Mouse (Mus musculus) limb, embryonic 14.5 days (tissue): ENCODE measurements around the gene Mcm3ap. TPM values are rescaled to one million over a fixed set of nuclear protein-coding genes. Genes with fewer than 3 reads are reported as not detected.

Source experiments
- ATAC-seq: fragments of 200-750 bp; cut with Nextera tagmentation; 2 replicates; pipeline ENCODE4 v1.8.0; 2017; ENCODE audit warnings: low read depth, moderate number of reproducible peaks, moderate TSS enrichment; ENCODE audit not compliant: low FRiP score
- DNase-seq: peaks from one replicate; pipeline ENCODE4 v3.0.0-alpha.2; 2015; ENCODE audit warnings: low spot score
- H3K27ac ChIP-seq: fragments of 300-500 bp; sonication (generic); replicated peaks from 2 replicates; pipeline ENCODE4 v1.5.1; 2014; ENCODE audit warnings: low read depth, mild to moderate bottlenecking, low read length, moderate library complexity, mixed read lengths
- H3K27me3 ChIP-seq: fragments of 300-500 bp; sonication (generic); 2 replicates; pipeline ENCODE4 v1.6.1; 2014; ENCODE audit warnings: low read length, mixed read lengths; ENCODE audit not compliant: control insufficient read depth, insufficient read depth
- H3K36me3 ChIP-seq: fragments of 300-500 bp; sonication (generic); 2 replicates; pipeline ENCODE4 v1.6.1; 2014; ENCODE audit warnings: mild to moderate bottlenecking, low read length, moderate library complexity, mixed read lengths; ENCODE audit not compliant: control insufficient read depth, insufficient read depth
- H3K4me1 ChIP-seq: fragments of 300-500 bp; sonication (generic); 2 replicates; pipeline ENCODE4 v1.6.1; 2014; ENCODE audit warnings: antibody characterized with exemption, low read length, mixed read lengths; ENCODE audit not compliant: control insufficient read depth, insufficient read depth
- H3K4me2 ChIP-seq: fragments of 300-500 bp; sonication (generic); replicated peaks from 2 replicates; pipeline ENCODE4 v1.6.1; 2014; ENCODE audit warnings: low read depth, mild to moderate bottlenecking, low read length, moderate library complexity; ENCODE audit not compliant: severe bottlenecking
- H3K4me3 ChIP-seq: fragments of 300-500 bp; sonication (generic); replicated peaks from 2 replicates; pipeline ENCODE4 v1.5.1; 2014; ENCODE audit warnings: low read length
- H3K9ac ChIP-seq: fragments of 300-500 bp; sonication (generic); 2 replicates; pipeline ENCODE4 v1.6.1; 2014; ENCODE audit warnings: mild to moderate bottlenecking, low read depth, low read length, moderate library complexity; ENCODE audit not compliant: severe bottlenecking
- H3K9me3 ChIP-seq: fragments of 300-500 bp; sonication (generic); 2 replicates; pipeline ENCODE4 v1.6.1; 2016; ENCODE audit warnings: low read length; ENCODE audit not compliant: control insufficient read depth
- POLR2A ChIP-seq: fragments of 200-500 bp; IDR thresholded peaks from 2 replicates; pipeline ENCODE4 v1.8.0; 2012; ENCODE audit warnings: inconsistent platforms, mild to moderate bottlenecking, moderate library complexity, borderline replicate concordance; ENCODE audit not compliant: insufficient read depth, insufficient read length; ENCODE audit errors: extremely low read depth
- WGBS: fragments of 180-500 bp; shearing (Covaris S2); extraction: QIAGEN DNeasy Blood & Tissue Kit; methylation state at CpG from one replicate; pipeline ENCODE4 v1.1.7; 2014; 5-methylcytosine and 5-hydroxymethylcytosine counted together
- polyA plus RNA-seq, 2 experiments: library from polyadenylated mRNA; depleted of rRNA in 1 of 2; stranded (reverse) in 1 of 2; unstranded in 1 of 2; fragments of >200 nt; fragmentation: Nextera tagmentation in 1 of 2; extraction: Ambion mirVana in 1 of 2; gene quantifications; 2 replicates each; pipeline versions ENCODE4 v1.2.1 to v1.2.3; 2012 to 2014

The Mcm3ap gene
- polyA plus RNA-seq, 2 experiments, result 45.6 to 65.8 TPM

DNA sequence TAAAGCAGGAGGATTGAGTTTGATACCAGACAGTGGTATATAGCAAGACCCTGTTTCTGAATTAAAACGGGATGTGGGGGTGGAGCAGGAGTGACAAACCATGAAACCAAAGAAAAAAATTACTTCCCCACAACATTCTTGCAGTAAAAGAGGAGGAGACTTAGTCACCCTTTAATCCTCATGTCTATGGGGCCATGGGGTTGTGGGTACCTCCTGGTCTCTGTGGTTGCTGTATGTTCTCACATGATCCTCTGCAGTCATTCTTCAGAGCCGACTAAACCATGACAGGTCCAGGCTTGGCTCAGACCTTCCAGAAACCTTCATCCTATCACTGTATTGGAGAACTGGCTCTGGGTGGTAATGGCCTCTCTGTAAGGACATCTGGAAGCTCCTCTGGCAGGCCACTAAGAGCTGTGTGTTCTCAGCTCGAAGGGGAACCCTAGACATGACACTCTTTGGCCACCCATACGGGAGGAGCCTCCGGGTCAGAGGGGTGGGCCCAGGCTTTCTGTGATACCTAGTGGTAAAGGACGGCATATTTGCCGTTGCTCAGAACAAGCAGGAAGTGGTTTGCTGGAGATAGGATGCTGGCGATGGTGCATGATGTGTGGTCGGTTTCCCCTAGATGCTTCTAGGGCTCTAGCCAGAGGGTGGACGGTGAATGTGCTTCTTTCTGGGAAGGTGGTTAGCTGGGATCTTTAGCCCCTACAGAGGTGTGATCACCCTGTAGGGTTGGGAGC lies 74.1 kb downstream of the Mcm3ap start:
- WGBS, result 87% methylated on average over 10 of the region's 10 CpGs
- H3K4me1 ChIP-seq, result no peaks in the 10 kb centered on the region
- no peak for DNase-seq
- H3K27ac ChIP-seq, result no peak overlapping the region
- peaks cover 96% of the 10 kb centered on the region for H3K36me3 ChIP-seq
- no peaks in the 10 kb centered on the region for H3K9me3 ChIP-seq
- TF ChIP-seq POLR2A, result no peak
- H3K4me2 ChIP-seq, result no peak overlapping the region
- H3K27me3 ChIP-seq, result no peaks in the 10 kb centered on the region
- no peak for ATAC-seq
- no peak overlapping the region for H3K4me3 ChIP-seq
- no peak overlapping the region for H3K9ac ChIP-seq

DNA sequence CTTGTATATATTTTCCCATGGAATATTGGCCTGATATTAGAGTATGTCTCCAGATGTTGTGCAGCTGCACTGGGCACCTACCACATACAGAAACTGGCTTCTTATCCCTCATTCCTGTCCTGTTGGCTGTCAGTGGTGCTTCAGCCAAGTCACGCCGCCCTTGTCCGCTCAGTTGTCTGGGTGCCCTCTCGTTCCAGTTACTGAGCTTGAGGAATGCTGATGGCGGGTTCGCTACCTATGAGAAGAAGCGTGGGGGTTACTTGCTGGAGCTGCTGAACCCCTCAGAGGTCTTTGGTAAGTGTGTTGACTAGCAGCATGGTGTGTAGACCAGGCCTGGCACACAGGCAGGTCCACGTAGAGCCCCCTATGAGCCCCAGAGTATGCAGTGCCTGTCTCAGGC lies 77.8 kb downstream of the Mcm3ap start:
- peaks cover 96% of the 10 kb centered on the region for H3K36me3 ChIP-seq
- ATAC-seq, result no peak
- WGBS, result 95% methylated on average over 8 of the region's 8 CpGs

DNA sequence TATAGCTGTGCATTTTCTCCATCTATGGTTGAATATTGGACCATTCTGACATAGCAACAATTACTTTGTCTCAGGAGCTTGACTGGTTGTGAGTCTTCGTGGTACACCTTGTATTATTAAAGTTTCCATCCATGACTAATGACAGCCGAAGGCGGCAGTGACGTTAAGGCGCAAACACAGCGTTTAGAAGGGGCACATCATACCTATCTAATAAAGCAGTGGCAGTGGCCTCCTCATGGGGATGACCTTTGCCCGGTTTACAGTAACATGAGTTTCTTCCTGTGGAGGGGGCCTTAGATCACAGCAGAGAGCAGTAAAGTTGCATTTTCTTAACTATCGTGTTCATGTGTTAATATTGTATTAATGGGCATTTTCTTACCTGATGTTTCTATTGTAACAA lies 79.5 kb downstream of the Mcm3ap start:
- H3K4me3 ChIP-seq, result no peak overlapping the region
- peaks cover 94% of the 10 kb centered on the region for H3K36me3 ChIP-seq
- H3K4me2 ChIP-seq, result no peak overlapping the region
- 96% methylated on average over 8 of the region's 8 CpGs for WGBS
- no peaks in the 10 kb centered on the region for H3K9me3 ChIP-seq
- TF ChIP-seq POLR2A, result no peak
- ATAC-seq, result no peak
- no peak for DNase-seq
- no peaks in the 10 kb centered on the region for H3K27me3 ChIP-seq
- H3K9ac ChIP-seq, result no peak overlapping the region
- H3K27ac ChIP-seq, result no peak overlapping the region
- H3K4me1 ChIP-seq, result no peaks in the 10 kb centered on the region

More for the DNA sequence above, 77.8 kb downstream of the Mcm3ap start:
- Histone ChIP-seq H3K4me2 (no peak overlapping the region), H3K9me3 (no peaks in the 10 kb centered on the region), H3K27ac (no peak overlapping the region), H3K4me1 (no peaks in the 10 kb centered on the region), H3K4me3 (no peak overlapping the region), H3K9ac (no peak overlapping the region), H3K27me3 (no peaks in the 10 kb centered on the region)
- no peak for TF ChIP-seq POLR2A
- no peak for DNase-seq

DNA sequence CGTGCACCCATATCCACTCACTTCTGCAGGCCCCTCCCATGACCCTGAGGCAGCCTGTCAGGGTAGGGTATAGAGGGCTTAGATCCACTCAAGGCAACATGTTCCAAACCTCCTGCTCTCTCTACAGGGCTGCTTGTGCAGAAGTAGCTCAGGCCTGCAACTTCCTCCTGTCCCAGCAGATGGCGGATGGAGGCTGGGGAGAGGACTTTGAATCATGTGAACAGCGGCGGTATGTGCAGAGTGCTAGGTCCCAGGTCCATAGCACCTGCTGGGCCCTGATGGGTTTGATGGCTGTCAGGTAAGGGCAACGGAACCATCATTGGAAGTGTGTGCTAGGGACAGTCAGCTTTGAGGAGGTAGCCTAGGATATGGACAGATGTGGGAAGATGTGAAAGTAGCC lies 81.7 kb downstream of the Mcm3ap start:
- Histone ChIP-seq H3K27me3 (no peaks in the 10 kb centered on the region), H3K9ac (no peak overlapping the region), H3K27ac (no peak overlapping the region), H3K4me1 (no peaks in the 10 kb centered on the region), H3K9me3 (no peaks in the 10 kb centered on the region), H3K4me2 (no peak overlapping the region), H3K4me3 (no peak overlapping the region), H3K36me3 (peaks cover 86% of the 10 kb centered on the region)
- WGBS, result 78% methylated on average over 5 of the region's 5 CpGs
- TF ChIP-seq POLR2A, result no peak
- ATAC-seq (no peak), DNase-seq (no peak)

DNA sequence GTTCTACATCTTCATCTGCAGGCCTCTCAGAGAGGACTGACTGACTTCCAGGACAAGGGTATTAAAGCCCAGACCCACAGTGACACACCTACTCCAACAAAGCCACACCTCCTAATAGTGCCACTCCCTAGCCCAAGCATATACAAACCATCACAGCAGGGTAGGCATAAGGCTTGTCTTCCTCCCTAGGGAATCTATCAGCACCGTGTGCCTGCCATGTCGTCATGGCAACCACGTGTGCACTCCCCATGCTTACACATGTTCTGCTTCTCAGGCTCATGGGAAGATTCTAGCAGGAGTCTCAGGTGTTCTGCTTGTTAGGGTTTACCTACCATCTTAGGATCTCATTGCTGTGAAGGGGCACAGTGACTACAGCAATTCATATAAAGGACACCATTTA lies 82.8 kb downstream of the Mcm3ap start:
- Histone ChIP-seq H3K27me3 (no peaks in the 10 kb centered on the region), H3K4me2 (no peak overlapping the region), H3K9ac (no peak overlapping the region), H3K36me3 (peaks cover 75% of the 10 kb centered on the region), H3K4me3 (no peak overlapping the region), H3K4me1 (no peaks in the 10 kb centered on the region), H3K27ac (no peak overlapping the region), H3K9me3 (no peaks in the 10 kb centered on the region)
- no peak for TF ChIP-seq POLR2A
- no peak for ATAC-seq
- 84% methylated on average over 3 of the region's 3 CpGs for WGBS
- no peak for DNase-seq
